Mouse (Mus musculus) frontal cortex, adult (tissue): Measurements from ENCODE around the gene Gsc2.
A peak's percentile ranks its signal among the peaks of the same experiment; 100 is the strongest.

ENCODE experiments used
- ATAC-seq: cut with Nextera tagmentation; 2 replicates; pipeline ENCODE4 v1.9.2; 2017; ENCODE audit warnings: mild to moderate bottlenecking, moderate library complexity, mixed read lengths; ENCODE audit not compliant: low TSS enrichment

The Gsc2 gene

GRCm38 (mm10) chr16:17922163-17922538 is 7.3 kb upstream of the Gsc2 start:
- ATAC-seq, result 0 out of 2 replicates have a peak, but pooled peaks have one; percentile 10

GRCm38 (mm10) chr16:17921325-17922162 is 6.7 kb upstream of the Gsc2 start:
- peak; percentile 95 for ATAC-seq

- ATAC-seq, result no peak
Measured at GRCm38 (mm10) chr16:17920586-17920985, 5.7 kb upstream of the Gsc2 start.

GRCm38 (mm10) chr16:17911052-17911595 is 3.7 kb downstream of the Gsc2 start, which contains the start of gene Ess2:
Ess2 (minus strand) TSS chr16:17911348.
- peak; percentile 98 for ATAC-seq

- no peak for ATAC-seq
Measured at GRCm38 (mm10) chr16:17898462-17898861, 16.4 kb downstream of the Gsc2 start, which contains the start of the genes Dgcr2 and Tssk2. Dgcr2 (minus strand) TSS chr16:17898562. Tssk2 (plus strand) TSS chr16:17898637.

- no peak for ATAC-seq
Measured at GRCm38 (mm10) chr16:17896091-17896490, 18.8 kb downstream of the Gsc2 start.

- no peak for ATAC-seq
Measured at GRCm38 (mm10) chr16:17893923-17894322, 20.9 kb downstream of the Gsc2 start, which contains the start of gene Tssk1. Tssk1 (plus strand) TSS chr16:17894223.

GRCm38 (mm10) chr16:17892606-17893005 is 22.3 kb downstream of the Gsc2 start:
- no peak for ATAC-seq

GRCm38 (mm10) chr16:17891567-17891959 is 23.3 kb downstream of the Gsc2 start, which contains the start of gene Gm20518:
Gm20518 (minus strand) TSS chr16:17891671.
- ATAC-seq, result peak; percentile 92

- peak; percentile 31 for ATAC-seq
Measured at GRCm38 (mm10) chr16:17890917-17891566, 23.8 kb downstream of the Gsc2 start.

GRCm38 (mm10) chr16:17890342-17890727 is 24.5 kb downstream of the Gsc2 start:
- ATAC-seq, result no peak

- no peak for ATAC-seq
Measured at GRCm38 (mm10) chr16:17889689-17890341, 25.0 kb downstream of the Gsc2 start.

GRCm38 (mm10) chr16:17884116-17884515 is 30.7 kb downstream of the Gsc2 start:
- ATAC-seq, result no peak

- ATAC-seq, result no peak
Measured at GRCm38 (mm10) chr16:17882196-17882595, 32.7 kb downstream of the Gsc2 start.

GRCm38 (mm10) chr16:17879571-17879970 is 35.3 kb downstream of the Gsc2 start:
- ATAC-seq, result peak; percentile 72

GRCm38 (mm10) chr16:17876096-17876495 is 38.8 kb downstream of the Gsc2 start:
- ATAC-seq, result no peak

GRCm38 (mm10) chr16:17875174-17875573 is 39.7 kb downstream of the Gsc2 start:
- ATAC-seq, result no peak

GRCm38 (mm10) chr16:17872995-17873394 is 41.9 kb downstream of the Gsc2 start:
- ATAC-seq, result no peak

- ATAC-seq, result no peak
Measured at GRCm38 (mm10) chr16:17871248-17871647, 43.6 kb downstream of the Gsc2 start.

GRCm38 (mm10) chr16:17865770-17866169 is 49.1 kb downstream of the Gsc2 start:
- no peak for ATAC-seq

GRCm38 (mm10) chr16:17865293-17865692 is 49.6 kb downstream of the Gsc2 start:
- no peak for ATAC-seq
